Mouse (Mus musculus): ENCODE results near the gene Nrxn3.

Nrxn3 gene

DNA sequence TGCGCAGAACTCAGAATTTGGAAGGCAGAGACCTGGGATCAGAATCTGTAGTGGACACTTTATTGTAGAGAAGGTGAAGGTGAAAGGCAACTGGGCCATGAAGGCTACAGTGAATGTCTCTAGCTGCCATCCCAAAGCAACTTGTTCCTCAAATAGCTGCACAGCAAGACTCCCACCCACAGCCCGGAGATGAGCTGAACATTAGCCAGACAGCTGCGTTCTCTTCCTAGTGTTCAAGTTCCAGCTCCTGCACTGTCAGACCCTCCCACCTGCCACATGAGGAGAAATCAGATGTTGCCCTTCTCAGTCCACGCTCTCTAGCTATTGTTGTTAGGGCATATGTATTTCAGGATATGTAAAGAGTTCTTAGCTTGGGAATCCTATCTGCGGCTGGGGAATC, 94.2 kb downstream of the Nrxn3 start:
- DNase-seq: no peak

- DNase-seq: peak; percentile 67 to 69
Measured at GRCm38 (mm10) chr12:88818622-88819334, 96.1 kb downstream of the Nrxn3 start.

DNA sequence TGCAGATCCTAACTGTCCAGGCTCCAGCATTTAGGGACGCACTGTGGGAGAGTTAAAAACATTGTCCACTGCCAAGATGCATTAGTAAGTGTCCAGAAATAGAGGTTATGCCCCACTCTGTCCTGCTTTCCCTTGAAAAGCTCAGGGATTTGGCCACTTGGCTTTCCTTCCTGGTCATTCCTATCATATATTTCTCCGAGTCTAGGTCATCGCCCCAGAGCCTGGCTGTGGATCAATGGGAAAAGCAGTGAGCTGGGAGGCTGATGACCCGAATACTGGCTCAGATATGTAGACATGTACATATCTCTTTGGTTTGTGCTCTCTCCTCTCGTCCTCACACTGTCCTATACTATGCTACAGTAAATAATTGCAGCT, 96.6 kb downstream of the Nrxn3 start:
- peak in 1 of 2 experiments; percentile 14 for DNase-seq

DNA sequence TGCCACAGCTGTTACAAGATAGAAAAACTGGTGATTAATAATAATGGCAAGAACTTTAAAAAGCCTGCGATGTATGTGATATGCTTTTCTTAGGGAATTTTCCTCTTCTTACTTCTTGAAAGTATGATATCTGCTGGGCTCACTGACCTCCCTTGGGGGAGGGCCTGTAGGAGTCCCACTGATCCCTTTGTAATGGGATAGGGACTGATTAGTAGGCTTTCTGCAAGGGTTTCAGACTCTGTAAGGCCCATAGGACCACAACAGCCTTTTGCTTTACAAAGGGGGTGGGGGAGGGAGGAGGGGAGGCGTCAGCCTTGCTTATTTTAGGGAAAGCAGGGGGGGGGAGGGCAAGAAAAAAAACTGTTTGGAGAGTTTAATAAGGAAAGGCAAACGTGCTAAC, 97.5 kb downstream of the Nrxn3 start:
- no peak for DNase-seq

GRCm38 (mm10) chr12:88830851-88831250, 108.2 kb downstream of the Nrxn3 start:
- DNase-seq: no peak

DNA sequence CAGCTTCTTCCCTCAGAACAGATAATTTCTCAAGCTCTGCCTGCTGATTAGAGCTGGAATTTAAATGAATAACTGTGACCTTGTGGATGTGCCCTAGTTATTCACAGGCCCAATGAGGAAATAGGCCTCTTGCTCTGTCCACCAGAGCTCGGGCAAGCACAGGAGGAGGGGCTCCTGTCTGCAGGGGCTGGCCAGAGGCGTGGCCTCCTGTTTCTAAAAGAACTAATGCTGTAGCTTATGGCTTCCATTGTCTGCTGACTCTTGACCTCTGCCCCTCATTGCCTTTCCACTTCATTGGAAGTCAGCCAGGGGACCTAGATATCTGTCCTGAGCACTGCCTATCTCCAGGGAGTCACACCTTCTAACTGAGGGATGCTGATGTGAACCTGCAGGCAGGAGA, 113.1 kb downstream of the Nrxn3 start:
- DNase-seq: no peak

DNA sequence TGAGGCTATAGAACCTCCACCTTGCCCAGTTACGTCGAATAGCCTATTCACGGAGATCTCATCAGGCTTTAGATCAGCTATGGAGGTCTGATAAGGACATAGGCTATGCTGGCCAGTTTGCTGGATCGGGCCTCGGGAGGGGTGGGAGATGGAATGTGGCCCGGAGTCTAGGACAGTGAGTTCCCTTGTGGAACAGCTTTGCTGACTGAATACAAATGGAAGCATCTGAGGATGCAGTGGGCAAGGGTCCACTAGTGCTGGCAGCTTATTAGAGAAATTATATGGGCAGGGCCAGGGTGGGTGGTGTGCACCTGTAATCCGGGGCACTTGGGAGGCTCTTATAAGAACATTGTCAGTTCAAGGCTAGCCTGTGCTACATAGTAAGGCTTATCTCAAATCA, 117.0 kb downstream of the Nrxn3 start:
- peak in 1 of 2 experiments; percentile 45 for DNase-seq

DNA sequence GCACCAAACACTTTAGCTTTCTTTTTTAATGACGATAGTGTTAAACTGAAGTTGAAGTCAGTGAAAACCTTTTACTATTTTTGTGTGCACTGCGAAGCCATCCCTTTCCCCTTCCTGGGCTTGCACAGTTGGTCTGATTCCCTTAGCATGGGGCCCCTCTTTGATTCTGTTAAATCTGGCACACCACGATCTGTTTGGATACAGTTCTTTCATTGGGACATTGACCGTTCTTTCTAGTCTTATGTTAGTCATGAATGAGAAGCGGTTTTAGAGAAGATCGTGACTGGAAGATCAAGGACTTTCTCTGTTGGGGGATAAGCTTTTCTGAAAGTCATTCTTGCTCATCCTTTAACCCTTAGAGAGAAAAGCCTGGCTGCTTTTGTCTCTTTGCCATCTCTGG, 118.7 kb downstream of the Nrxn3 start:
- no peak for DNase-seq

DNA sequence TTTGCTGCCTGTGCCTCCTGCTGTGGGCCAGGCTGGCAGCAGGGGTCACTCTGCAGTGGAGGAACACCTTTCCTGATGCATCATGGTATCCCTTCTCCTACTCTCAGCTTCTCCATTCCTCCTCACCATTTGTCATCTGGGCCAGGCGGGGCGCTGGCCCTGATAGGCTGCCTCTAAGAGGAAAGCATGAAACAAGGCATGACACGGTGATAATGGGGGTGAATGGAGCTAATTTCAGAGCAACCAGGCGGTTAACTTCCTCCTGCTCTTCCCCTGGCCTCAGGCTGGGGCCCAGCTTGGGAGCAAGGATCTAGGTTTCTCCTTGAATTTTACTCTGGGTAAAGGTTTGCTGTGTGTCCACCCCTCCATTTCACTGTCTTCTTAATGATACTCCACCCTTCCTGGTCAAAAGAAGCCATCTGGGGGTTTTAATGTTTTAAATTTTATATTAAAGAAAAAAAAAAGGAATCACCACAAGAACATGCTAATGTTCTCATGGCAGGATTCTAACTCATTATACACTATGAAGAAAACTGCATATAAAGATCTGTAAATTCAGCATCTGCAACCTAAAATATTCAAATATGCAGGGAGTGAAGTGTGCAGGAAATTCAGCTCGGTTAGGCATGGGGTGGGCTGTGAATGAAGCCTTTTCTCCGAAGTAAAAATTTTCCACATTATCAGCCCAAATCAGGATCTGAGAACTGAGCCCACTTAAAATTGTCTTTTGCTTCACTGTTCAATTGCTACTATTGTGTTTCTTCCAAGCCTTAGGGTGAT, 127.9 kb downstream of the Nrxn3 start:
- peak; percentile 43 to 64 for DNase-seq

GRCm38 (mm10) chr12:88854039-88854438, 131.4 kb downstream of the Nrxn3 start:
- peak; percentile 67 to 68 for DNase-seq

DNA sequence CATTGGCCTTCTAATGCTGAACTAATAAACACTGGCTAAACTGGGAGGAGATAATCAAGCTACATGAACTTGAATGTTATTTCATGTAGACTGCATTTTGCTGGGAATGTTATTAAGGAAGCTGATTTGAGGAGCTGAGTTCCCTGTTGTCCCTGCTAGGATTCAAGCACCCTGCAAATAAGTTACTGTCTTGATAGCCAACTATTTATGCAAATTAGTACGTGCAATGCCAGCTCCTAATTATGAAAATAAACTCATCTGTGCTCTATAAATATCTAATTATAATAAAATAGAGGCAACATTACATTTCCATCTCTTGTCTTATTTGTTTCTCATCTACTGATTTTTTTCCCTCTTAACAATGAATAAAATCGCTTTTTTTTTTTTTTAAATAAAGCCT, 135.0 kb downstream of the Nrxn3 start:
- DNase-seq: no peak

DNA sequence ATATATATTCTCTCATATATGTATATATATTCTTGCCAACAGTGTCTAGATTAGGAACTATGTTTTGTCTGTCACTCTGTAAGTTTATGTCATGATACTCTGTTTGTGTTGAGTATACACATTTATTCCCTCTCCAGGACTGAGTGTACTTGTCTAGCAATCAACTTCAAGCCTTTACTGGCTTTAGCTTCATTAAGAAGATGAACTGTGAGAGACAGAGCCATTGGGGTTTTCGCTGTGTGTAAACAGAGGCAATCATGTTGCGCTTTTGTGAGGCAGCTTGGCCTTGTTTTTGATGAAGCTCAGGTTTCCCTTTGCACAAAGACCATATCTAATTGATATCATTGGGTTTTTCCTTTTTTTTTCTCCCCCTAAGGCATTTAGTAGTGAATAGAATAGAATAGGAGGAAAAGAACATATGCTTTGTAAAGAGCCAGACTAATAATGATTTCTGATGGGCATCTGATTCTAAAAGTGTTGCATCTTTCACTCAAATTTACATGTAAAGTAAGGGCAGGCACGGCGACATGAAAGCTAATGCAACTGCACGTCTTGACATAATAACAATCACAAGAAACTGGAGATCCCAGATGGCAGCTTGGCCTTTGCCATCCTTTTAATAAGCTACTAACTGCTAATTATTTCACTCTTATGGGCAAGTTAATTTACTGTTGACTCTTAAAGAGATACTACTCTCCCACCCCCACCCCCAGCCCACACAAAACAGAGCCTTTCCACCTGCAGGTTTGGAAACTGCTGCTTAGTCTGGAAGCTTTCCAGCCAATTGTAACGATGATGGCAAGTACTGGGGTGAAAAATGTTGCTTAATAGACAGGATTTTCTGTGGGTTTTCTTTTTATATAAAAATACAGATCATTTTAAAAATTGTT, 137.0 kb downstream of the Nrxn3 start:
- DNase-seq: peak; percentile 43 to 52

DNA sequence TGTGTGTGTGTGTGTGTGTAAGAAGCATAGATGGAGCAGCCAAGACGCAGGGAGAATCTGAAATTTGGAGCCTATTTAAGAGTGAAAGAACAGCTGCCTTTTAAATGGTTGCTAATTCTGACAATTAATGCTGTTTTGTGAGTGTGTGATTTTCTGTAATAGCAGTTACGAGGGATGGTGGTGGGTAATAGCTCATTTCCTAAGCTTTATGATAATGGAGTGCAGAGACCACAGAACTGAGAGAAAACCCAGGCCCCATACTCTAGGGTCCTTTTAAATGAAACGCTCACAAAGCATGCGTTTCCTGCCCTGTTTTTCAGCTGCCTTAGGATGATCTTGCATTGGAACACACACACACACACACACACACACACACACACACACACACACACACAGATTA, 137.7 kb downstream of the Nrxn3 start:
- no peak for DNase-seq

DNA sequence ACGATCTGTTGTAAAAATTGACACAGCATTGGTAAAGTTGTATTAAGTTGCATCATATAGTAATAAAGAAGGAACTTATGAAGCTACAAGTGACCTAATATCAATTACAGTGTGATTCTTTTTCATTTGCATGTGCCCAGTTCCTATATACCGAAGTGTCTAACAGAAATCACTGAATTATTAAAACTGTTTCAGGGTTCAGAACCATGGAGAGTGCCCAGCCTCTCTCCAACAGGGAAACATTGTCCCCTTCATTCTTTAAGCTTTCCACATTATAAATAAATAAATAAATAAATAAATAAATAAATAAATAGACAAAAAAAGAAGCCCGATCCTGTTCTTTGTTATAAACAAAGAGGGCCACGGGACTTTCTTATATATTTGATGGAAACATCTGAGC, 140.4 kb downstream of the Nrxn3 start:
- DNase-seq: no peak

GRCm38 (mm10) chr12:88868288-88868687, 145.6 kb downstream of the Nrxn3 start:
- no peak for DNase-seq

DNA sequence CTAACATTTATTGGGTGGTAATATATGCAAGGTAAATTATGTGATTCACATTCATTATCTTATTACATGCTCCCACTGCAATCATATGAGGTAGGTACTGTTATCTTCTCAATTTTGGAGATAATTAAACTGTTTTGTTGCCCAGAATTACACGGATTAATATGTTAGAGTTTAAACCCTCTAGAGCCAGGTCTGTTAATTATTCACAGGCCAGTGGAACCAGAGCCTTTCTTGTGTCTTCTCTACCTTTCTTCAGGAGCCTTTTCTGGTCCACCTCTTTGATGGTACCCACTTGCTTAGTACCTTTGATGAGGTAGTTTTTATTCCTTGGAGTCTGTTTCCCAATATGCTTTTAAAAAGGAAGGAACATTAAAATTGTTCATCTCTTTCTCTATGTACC, 174.7 kb downstream of the Nrxn3 start:
- DNase-seq: no peak

DNA sequence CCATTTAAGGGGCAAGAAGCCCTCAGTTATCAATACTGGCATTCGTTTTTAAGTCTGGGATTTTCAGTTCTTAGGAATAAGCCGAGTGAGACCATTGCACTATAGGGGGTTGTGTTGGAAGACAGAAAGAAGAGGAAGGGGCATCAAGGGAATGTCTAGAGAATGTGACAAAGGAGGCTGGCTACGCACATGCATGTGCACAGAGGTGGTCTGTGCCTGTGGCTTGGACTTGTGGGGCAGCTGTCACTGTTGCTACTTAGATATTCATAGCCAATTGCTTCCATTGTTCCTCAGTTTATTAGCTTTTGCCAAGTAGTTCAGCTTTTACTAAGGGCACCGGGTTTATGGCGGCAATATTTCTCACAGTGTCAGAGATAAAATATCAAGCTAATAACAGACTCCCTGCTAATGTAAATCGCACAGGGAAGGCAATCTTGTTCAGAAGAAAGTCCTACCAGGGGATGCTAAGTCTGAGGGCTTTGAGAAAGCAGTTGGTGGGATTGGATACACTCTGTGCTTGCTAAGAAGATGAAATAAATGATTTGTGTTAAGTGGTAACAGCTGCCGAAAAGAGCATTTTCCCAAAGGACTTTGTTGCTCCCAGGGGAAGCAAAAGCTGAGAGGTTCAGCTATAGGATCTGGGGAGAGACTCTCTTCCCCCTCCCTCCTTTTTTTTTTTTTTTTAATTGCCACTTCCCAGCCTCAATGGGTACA, 177.5 kb downstream of the Nrxn3 start:
- DNase-seq: no peak

GRCm38 (mm10) chr12:88900728-88901080, 178.0 kb downstream of the Nrxn3 start:
- peak; percentile 60 to 72 for DNase-seq

GRCm38 (mm10) chr12:88910761-88911160, 188.1 kb downstream of the Nrxn3 start:
- peak; percentile 27 to 45 for DNase-seq

DNA sequence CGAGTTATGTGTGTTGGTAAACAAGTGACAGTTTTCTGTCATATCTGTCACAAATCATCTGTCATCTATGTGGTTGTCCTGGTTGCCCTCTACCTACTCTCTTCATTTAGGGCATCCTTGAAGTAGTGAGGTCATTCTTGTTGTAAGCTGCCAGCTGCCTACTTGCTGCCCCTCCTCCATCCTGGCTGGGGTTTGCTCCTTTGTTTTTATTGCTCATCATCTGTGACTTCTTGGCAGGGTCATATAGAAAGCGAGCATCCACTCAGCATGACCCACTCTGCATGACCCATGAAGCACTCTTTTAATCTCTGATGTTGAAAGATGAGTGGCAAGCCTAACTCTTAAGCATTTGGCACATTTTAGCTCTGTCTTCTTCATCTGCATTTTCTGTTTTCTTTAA, 194.1 kb downstream of the Nrxn3 start:
- peak; percentile 57 to 65 for DNase-seq

DNA sequence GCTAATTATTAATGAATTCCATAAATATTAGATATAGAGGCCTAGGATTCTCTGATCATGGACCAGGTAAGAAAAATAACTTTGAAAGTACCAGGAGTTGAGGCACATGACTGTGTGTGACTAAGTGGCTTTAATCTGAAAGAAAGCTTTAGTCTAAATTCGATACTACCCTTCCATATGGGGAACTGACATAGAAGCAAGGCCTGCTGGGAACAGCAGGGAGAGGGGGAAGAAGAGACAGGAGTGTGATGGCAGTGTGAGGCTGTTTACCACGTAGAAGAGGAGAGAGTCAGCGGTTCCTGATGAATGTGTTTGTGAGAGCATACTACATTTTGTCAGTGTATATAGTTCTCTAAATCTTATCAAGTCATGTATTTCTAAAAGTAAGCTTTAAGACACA, 202.2 kb downstream of the Nrxn3 start:
- DNase-seq: peak in 1 of 2 experiments; percentile 19

DNA sequence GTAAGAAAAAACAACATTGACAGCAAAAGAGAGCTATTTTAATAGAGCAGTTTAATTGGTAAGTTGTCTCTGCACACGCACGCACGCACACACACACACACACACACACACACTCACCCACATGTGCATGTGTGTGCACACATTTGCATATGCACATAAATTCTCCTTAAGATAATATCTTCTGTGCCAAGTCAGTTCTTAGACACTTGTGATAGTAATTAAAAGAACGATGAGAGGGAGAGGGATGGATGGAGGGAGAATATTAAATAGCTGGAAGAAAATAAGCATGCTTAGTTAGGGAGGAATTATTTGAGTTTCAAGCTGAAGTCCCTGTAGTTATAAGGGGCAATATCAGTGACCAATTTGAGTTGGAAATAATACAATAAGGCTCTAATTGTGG, 203.6 kb downstream of the Nrxn3 start:
- no peak for DNase-seq

DNA sequence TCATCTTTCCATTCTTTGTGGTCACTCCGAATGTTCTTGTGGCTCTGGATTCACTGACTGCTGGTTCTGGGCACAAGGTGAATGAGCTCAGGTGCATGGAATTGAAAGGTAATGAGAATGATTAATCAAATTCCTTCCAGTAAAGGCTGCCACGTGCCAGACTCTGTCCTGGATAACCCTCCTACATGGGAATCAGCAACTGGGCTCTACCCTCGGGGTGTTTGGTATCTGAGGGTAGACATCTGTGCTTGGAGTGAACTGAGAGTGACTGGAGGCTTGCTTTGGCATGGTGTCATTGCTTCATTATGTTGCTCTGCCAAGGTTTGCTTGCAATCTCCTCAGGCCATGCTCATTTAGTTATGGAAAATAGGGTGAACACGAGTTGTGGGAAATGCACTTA, 209.0 kb downstream of the Nrxn3 start:
- peak; percentile 59 to 70 for DNase-seq

All from cerebellum, postnatal 10 days (tissue).